Mouse (Mus musculus): ENCODE measurements around the gene Fto.

The Fto gene

GRCm38 (mm10) chr8:91398053-91398452 is 84.7 kb downstream of the Fto start:
- no peak for DNase-seq

DNA sequence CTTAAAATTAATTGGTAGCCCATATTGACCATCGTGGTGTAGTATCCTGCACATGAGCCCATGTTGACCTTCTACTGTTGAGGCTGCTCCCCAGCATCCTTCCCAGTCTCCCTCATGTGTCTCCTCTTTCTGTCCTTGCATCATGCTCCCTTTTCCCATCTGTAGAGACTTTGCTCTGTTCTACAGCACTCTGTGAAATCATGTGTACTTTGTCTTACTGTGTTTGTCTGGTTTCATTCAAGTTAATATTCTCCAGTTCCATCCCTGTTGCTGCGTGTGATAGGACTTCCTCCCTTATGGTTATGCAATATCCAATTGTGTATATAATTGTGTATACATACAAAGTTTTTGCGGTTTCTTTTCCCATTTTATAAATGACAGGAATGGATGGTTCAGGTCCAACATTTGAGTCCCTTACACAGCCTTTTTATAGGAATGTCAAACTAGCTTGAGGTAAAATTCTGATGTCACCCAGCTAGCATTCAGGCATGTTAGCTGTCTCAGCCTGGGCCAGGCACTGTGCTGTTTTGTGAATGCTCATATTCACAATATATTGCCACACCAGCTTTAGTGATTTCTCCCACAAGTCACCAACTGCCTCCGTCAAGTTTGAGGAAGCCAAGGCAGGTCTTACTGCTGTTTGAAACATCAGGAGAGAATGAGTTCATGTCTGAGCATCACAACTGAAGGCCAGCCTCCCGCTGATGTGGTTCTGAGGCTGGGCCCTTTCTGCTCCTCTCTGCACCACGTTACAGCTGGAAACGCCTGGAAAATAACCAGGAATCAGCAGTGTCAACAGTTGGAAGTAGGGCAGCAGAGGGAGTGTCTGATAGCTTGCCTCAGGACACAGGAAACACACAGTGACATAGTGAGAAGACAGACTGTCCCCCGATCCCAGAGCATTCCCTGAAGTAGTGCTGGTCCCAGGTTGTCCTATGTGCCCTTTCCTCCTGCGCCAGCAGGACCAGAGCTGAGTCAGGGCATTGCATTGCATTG is 90.0 kb downstream of the Fto start:
- DNase-seq, result no peak

- no peak for DNase-seq
Measured at GRCm38 (mm10) chr8:91404311-91404710, 91.0 kb downstream of the Fto start.

DNA sequence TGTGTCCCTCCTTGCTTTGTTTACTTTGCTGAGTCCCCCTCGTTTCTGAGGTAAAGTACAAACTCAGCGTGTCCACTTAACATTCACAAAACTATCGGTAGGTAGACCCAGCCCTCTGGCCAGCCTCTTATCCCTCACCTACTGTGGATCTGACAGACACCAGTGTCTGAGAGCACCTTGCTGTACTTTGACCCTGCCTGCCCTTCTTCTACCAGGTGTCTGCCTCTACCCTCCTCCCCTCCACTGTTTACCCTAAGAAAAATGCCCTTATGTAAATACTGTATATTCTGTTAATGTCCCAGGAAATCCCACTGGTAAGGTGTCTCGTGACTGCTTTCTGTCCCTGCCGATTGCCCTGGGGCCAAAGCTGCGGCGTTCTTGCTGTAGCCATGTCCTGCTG is 91.8 kb downstream of the Fto start:
- DNase-seq, result no peak

GRCm38 (mm10) chr8:91406624-91407290 is 93.4 kb downstream of the Fto start:
- DNase-seq, result no peak

GRCm38 (mm10) chr8:91407880-91408279 is 94.6 kb downstream of the Fto start:
- DNase-seq, result no peak

DNA sequence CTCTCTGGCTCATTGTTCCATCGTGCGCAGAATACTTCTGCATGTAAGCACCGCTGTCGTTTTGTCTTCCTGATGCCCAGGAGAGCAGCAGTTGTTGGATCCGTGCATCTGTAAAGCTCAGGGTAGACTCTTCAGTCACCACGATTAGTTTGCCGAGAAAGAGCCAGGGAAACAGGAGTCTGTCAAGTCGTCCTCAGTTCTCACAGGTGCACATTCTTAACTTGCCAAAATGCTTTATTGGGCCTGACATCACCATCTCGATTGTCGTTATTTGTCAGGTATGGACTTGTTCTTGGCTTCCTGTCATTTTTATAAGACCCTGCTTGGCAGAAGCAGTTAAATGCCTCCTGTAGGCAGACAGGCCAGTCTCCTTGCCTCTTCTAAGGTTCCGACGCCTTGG is 96.7 kb downstream of the Fto start:
- DNase-seq, result no peak

DNA sequence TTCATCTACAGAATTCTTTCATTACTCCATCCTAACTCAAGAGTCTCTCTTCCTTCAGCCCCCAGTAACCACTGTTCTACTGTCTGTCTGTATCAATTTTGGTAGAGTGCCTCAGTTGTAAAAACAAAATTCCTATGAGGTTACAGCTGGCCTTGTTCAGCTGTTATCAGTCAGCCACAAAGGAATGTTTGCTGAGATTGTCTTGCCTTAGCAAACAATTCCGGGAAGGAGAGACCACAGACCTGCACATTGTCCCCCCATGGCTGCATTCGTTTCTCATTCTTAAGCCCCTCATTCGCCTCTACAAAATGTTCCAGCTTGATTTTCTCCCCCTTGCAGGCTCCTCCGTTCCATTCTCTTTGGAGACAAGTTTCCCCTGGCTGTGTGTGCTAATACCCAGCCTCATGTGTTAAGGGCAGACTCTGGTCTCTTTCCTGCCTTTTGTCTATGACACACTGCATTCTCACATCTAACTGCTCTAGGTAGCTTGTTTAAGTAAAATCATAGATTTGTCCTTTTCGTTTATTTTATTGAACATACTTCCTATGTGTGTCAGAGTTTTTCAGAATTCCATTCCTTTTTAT is 111.3 kb downstream of the Fto start:
- no peak for DNase-seq

- no peak for DNase-seq
Measured at GRCm38 (mm10) chr8:91425251-91425866, 112.0 kb downstream of the Fto start.

DNA sequence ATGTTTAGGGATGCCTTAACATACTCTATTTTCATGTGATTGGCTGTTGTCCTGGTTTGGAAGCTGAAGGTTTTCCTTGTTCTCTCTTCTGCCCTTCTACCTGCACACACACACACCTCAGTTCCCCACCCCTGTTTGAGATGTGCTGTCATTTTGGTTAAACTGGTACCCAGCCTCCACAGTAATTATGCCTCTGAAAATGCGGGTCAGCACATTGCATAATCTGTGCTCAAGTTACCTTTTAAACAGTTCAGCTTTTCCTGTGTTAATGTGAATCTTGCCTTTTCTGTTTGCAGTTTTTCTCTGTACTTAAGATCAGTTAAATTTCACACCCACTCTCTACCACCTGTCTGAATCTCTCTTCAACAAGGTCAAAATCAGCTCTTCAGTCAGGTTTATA is 113.2 kb downstream of the Fto start:
- peak; percentile 53 for DNase-seq

DNA sequence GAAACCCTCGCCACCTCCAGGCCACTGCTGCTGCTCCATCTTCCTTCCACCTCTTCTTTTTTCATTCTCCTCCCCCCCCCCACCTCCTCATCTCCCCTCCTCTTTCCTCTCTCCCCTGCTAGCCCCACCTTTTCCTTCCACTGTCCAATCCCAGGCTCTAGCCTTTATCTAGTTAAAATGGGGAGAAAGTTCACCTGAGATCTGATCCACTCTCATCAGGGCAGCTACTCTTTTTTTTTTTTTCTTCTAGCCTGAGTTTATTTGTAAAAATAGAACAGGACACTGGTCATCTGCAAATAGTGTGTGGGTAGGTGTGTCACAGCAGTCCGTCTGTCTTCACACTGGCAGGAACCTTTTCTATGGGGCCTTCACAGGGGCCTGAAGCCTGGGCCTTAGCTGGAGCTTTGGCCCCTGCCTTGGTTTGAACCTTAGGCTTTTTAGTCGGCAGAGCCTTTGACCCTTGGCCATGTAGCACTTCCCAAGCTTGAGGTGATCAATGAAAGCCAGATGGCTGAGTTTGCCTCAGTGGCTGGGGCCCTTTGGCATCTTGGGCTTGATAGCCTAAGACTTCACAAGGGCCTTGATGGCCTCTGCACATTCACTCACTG is 117.1 kb downstream of the Fto start:
- DNase-seq, result no peak

- DNase-seq, result no peak
Measured at GRCm38 (mm10) chr8:91436036-91436435, 122.7 kb downstream of the Fto start.

- DNase-seq, result peak; percentile 63
Measured at GRCm38 (mm10) chr8:91443911-91444310, 130.6 kb downstream of the Fto start.

DNA sequence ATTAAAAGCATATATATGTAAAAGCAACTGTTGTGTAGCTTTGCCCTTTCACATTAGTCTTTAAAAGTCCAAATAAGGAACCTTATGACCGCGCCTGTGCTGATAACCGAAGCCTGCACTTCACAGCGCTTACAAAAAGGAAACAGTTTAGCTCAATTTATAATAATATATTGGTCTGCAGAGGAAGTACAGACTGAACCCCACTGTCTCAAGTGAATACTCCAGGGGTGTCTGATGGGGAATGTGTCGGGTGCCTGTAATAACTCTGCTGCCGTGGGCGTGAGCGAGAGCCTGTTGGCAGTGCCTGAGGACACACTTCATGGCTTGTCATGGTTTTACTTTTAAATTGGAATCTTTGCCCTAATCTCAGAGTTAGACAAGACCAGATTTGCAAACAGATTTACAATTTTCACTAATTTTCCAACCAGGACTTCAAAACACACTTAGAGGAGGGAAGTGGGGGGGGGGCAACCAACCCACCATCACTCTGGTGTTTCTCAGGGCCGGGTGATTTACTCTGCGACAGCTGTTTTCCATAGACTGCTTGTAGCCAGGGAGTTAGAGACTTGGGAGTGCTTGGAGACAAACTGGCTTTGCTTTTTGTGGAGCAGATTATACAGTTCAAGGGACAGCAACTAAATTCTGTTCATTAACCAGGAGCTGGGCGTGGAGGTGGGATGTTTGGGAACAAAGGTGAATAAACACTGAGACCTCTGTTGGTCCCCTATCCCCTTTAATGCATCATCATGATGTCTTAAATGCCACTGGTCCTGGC is 131.5 kb downstream of the Fto start:
- peak; percentile 66 for DNase-seq

DNA sequence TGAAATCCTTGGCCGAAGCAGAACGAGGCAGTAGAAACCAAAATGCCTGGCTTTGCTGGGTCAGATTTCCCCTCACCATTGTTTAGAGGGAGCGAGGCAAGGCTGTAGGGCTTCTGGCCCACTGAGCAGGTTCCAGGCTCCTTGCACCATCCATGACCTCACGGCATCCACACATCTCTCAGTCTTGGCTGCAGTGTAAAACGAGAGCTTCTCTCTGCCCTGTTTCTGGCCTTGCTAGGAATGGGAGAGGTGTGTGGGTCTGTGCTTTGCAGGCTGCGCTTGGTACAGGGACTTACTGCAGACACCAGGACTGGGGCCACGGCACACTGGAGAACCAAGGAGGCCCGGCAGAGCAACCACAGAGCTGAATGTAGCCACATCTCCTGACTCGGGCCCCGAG is 132.2 kb downstream of the Fto start:
- no peak for DNase-seq

GRCm38 (mm10) chr8:91446008-91446407 is 132.7 kb downstream of the Fto start:
- DNase-seq, result no peak

- DNase-seq, result peak; percentile 45
Measured at GRCm38 (mm10) chr8:91448667-91449329, 135.5 kb downstream of the Fto start.

GRCm38 (mm10) chr8:91454926-91455325 is 141.6 kb downstream of the Fto start:
- no peak for DNase-seq

DNA sequence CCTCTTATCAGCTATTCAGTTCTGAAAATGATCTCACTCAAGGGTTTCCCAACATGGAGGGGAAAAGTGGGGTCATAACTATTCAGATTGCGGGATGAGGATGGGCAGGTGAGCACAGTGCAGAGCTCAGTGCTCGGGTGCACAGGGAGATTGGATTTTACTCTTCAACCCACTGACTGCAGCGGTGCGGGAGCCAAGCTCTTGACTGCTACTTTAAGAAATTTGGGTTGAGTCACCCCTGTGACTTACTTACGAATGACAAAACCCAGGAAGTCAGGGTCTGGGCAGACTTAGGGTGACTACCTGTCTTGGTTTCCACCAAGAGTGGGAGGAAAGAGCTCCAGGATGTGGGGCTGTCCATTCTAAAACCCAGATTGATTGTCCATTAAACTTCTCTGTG is 142.3 kb downstream of the Fto start:
- no peak for DNase-seq

GRCm38 (mm10) chr8:91458016-91458415 is 144.7 kb downstream of the Fto start:
- DNase-seq, result no peak

DNA sequence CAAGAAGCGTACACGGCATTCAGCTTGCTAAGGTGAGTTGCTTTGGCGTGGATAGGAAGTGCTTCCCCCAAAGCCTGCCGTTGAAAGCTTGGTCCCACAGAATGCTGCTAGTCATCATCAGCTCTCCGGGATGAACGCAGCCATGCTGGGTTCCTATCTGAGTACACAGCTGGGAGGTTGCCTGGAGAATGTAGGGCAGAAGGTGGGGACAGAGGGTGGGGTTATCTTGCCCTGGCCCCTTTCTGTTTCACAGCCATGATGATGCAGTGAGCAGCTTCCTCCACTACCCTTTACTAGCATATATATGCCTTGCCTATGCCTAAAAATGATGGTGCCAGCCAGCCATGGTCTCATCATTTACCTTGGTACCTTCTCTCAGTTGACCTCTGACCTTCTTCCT is 147.6 kb downstream of the Fto start:
- no peak for DNase-seq

Measured in kidney, postnatal 14 days (tissue).